Mouse (Mus musculus): ENCODE results near the gene Plscr5. TPM values are rescaled to one million over a fixed set of nuclear protein-coding genes. Genes with fewer than 3 reads are reported as not detected.
"Not testable (repeated sequence)": the region's sequence is repeated elsewhere in the genome, so short reads cannot be mapped to it uniquely, and the experiment has no call there.

The Plscr5 gene
- not detected in 2 replicates for polyA plus RNA-seq (2014; fragmentation: Nextera tagmentation; extraction: Ambion mirVana)

DNA sequence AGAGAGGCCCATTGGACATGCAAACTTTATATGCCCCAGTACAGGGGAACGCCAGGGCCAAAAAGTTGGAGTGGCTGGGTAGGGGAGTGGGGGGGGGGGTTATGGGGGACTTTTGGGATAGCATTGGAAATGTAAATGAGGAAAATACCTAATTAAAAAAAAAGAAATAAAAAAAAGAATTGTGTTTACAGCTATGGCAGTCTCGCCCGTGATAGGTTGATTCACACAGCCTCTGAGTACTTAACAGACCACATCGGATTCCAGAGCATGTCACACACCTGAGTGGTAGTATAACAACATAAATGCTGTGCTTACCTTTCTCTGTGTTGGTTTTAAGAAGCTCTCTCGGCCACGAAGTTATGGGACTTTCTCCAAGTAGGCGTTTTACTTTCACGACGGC is at the start of gene Plscr5:
TSS of gene Plscr5 (plus strand) at position 301 of the 400 bp plus-strand sequence.
- WGBS, result 46% methylated on average over 9 of the region's 9 CpGs
- not testable (repeated sequence) for H3K27me3 ChIP-seq (ENCODE audit: insufficient read depth, low read length); DNase-seq; H3K4me3 ChIP-seq (ENCODE audit: low read depth, low read length); H3K9ac ChIP-seq; H3K9me3 ChIP-seq (ENCODE audit: low read depth, low read length); ATAC-seq (ENCODE audit: insufficient read depth); H3K36me3 ChIP-seq (ENCODE audit: insufficient read depth); H3K27ac ChIP-seq (ENCODE audit: low read depth); H3K4me1 ChIP-seq (ENCODE audit: insufficient read depth)
- H3K4me2 ChIP-seq, result peak within 1 kb of the TSS; percentile 20; the same call in 1 of the 2 replicates

DNA sequence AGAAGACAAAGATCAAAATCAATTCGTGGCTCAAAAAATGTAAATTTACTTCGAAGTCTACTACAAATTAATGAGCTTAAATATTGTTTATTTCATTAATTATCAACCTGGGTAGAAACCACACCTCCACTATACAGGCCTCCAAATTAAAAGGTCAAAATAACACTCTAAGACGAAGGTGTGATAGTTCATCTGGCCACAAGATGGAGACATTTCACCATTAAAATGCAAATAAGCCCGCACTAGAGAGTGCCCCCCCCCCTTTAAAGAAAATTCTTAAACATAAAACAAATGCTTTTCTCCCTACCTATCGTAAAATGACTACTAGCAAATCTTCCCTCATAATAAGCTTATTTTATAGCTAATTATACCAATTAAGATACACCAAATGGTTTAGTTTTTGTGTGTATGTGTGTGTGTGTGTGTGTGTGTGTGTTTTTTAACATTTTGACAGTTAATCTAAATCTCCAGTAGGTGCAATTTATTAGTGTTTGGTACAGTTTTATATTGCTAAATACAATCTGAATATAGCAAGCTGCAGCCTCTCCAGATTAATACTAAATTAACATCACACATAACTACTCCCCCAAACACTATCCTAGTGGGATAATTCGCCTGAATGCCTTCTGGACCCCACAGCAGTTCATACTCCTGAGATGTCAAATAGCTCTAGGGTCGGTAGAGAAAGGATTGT is 45.0 kb upstream of the Plscr5 start:
- Histone ChIP-seq H3K27ac (ENCODE audit: low read depth) (no peak overlapping the region), H3K9ac (no peak overlapping the region), H3K4me3 (ENCODE audit: low read depth, low read length) (no peak overlapping the region), H3K27me3 (ENCODE audit: insufficient read depth, low read length) (no peaks in the 10 kb centered on the region), H3K4me1 (ENCODE audit: insufficient read depth) (no peaks in the 10 kb centered on the region), H3K4me2 (no peak overlapping the region), H3K36me3 (ENCODE audit: insufficient read depth) (no peaks in the 10 kb centered on the region), H3K9me3 (ENCODE audit: low read depth, low read length) (no peaks in the 10 kb centered on the region)
- DNase-seq (peak; percentile 77), ATAC-seq (ENCODE audit: insufficient read depth) (0 out of 2 replicates have a peak, but pooled peaks have one; percentile 28)
- peak; percentile 66 for TF ChIP-seq CTCF (IDR thresholded peaks at IDR 0.05; ENCODE audit: low read depth)
- WGBS, result 15% methylated on average over 7 of the region's 7 CpGs

DNA sequence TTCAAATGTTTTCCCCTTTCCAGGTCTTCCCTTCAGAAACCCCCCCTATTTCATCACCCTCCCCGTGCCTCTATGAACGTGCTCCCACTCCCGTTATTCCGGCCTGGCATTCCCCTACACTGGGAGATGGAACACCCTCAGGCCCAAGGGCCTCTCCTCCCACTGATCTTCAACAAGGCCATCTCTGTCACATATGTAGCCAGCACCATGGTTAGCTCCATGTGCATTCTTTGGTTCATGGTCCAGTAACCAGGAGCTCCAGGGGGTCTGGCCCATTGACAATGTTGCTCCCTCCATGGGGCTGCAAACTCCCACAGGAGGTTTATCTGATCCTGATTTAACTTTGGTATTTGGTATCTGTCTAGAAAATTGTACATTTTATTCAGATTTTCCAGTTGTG is 30.5 kb upstream of the Plscr5 start:
- 65% methylated on average over 4 of the region's 4 CpGs for WGBS
- peak; percentile 59 for DNase-seq

DNA sequence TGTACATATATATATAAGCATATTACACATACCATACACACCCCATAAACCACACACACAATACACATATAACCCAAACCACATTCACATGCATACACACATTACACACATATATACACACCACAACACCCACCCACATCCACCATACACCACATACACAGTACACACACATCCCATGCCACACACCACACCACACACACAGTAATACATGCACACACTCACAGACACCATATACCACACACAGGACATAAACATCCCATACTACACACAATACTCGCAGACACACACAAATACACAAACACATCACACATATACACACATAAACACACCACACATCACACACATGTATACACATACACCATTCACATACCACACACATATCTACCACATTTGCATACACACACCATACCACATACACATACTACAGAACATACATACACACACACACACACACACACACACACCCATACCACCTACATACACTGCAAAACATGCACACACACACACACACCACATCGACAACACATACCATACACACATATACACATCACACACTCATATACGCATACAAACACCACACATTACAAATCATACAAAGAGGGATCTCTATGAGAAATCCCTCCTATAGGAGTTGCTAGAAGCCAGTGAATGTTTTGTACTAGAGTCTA is 19.3 kb upstream of the Plscr5 start:
- TF ChIP-seq CTCF (IDR thresholded peaks at IDR 0.05; ENCODE audit: low read depth), result no peak
- Histone ChIP-seq H3K4me1 (ENCODE audit: insufficient read depth) (no peaks in the 10 kb centered on the region), H3K4me3 (ENCODE audit: low read depth, low read length) (no peak overlapping the region), H3K9ac (no peak overlapping the region), H3K27ac (ENCODE audit: low read depth) (no peak overlapping the region), H3K9me3 (ENCODE audit: low read depth, low read length) (no peaks in the 10 kb centered on the region), H3K4me2 (no peak overlapping the region), H3K27me3 (ENCODE audit: insufficient read depth, low read length) (no peaks in the 10 kb centered on the region), H3K36me3 (ENCODE audit: insufficient read depth) (no peaks in the 10 kb centered on the region)
- WGBS, result 79% methylated on average over 3 of the region's 3 CpGs
- ATAC-seq (ENCODE audit: insufficient read depth), result peak; percentile 47
- DNase-seq, result no peak

More for the DNA sequence above, 30.5 kb upstream of the Plscr5 start:
- no peak for ATAC-seq (ENCODE audit: insufficient read depth)
- no peak for TF ChIP-seq CTCF (IDR thresholded peaks at IDR 0.05; ENCODE audit: low read depth)
- no peak overlapping the region for H3K9ac ChIP-seq
- H3K27me3 ChIP-seq (ENCODE audit: insufficient read depth, low read length), result no peaks in the 10 kb centered on the region
- H3K4me3 ChIP-seq (ENCODE audit: low read depth, low read length), result no peak overlapping the region
- H3K4me1 ChIP-seq (ENCODE audit: insufficient read depth), result no peaks in the 10 kb centered on the region
- H3K27ac ChIP-seq (ENCODE audit: low read depth), result no peak overlapping the region
- H3K9me3 ChIP-seq (ENCODE audit: low read depth, low read length), result no peaks in the 10 kb centered on the region
- H3K4me2 ChIP-seq, result no peak overlapping the region
- no peaks in the 10 kb centered on the region for H3K36me3 ChIP-seq (ENCODE audit: insufficient read depth)

- Histone ChIP-seq H3K27me3 (ENCODE audit: insufficient read depth, low read length) (no peaks in the 10 kb centered on the region), H3K27ac (ENCODE audit: low read depth) (no peak overlapping the region), H3K4me1 (ENCODE audit: insufficient read depth) (no peaks in the 10 kb centered on the region), H3K36me3 (ENCODE audit: insufficient read depth) (no peaks in the 10 kb centered on the region), H3K4me2 (no peak overlapping the region), H3K9me3 (ENCODE audit: low read depth, low read length) (no peaks in the 10 kb centered on the region), H3K9ac (no peak overlapping the region), H3K4me3 (ENCODE audit: low read depth, low read length) (no peak overlapping the region)
- ATAC-seq (ENCODE audit: insufficient read depth), result peak; percentile 92
- TF ChIP-seq CTCF (IDR thresholded peaks at IDR 0.05; ENCODE audit: low read depth), result no peak
- 36% methylated on average over 15 of the region's 15 CpGs for WGBS
- DNase-seq, result peak; percentile 76
Observed at GRCm38 (mm10) chr9:92174176-92175075, 18.3 kb upstream of the Plscr5 start.

DNA sequence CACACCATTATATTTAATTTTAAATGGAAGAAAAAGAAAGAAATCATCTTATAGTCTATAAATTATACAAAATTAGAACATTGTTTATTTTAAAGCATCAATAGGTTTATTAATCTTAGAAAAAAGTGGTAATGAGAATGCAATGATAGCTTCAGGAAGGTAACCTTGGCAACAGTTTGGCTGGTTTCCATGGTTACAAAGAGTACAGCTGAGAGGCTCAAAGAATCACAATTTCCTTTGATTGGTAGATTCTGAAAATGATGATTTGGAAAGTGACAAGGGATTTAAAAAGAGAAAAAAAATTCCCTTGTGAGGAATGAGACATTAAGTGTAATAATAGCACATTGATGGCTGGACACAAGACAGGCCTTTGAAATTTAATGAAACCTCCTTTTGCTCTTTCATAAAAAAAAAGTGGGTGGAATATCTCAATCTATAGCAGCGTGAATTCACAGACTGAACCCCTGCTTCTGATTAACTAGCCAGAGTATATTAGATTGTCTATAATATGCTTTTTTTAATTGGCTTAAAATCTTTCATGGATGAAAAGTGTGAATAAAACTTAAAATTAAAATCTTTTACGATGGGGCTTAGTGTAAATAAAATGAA is 13.8 kb upstream of the Plscr5 start:
- Histone ChIP-seq H3K4me1 (ENCODE audit: insufficient read depth) (no peaks in the 10 kb centered on the region), H3K9me3 (ENCODE audit: low read depth, low read length) (no peaks in the 10 kb centered on the region), H3K4me2 (no peak overlapping the region), H3K27me3 (ENCODE audit: insufficient read depth, low read length) (no peaks in the 10 kb centered on the region), H3K4me3 (ENCODE audit: low read depth, low read length) (no peak overlapping the region), H3K27ac (ENCODE audit: low read depth) (no peak overlapping the region), H3K36me3 (ENCODE audit: insufficient read depth) (no peaks in the 10 kb centered on the region), H3K9ac (no peak overlapping the region)
- ATAC-seq (ENCODE audit: insufficient read depth) (no peak), DNase-seq (no peak)
- no peak for TF ChIP-seq CTCF (IDR thresholded peaks at IDR 0.05; ENCODE audit: low read depth)
- WGBS, result 79% methylated on average over 2 of the region's 2 CpGs

Data from lung, embryonic 14.5 days (tissue).